Mouse (Mus musculus): Measurements from ENCODE around the gene Mcu. TPM values are rescaled to one million over a fixed set of nuclear protein-coding genes. Genes with fewer than 3 reads are reported as not detected.

The Mcu gene
- total and polyA plus RNA-seq, 3 experiments: 4.9 to 5.7 (median 5.3) TPM

GRCm38 (mm10) chr10:59484318-59484717 lies 132.2 kb downstream of the Mcu start:
- dilution Hi-C loops (cut with MboI; ENCODE audit: extremely low pct_ligation_motif_present, extremely low pct_unique_long_range_greater_than_20kb, low sequenced_read_pairs): no loop called here
- H3K79me2 ChIP-seq (replicated peaks; ENCODE audit: control insufficient read depth, extremely low read depth, insufficient read depth, poor library complexity, severe bottlenecking): no peaks in the 10 kb centered on the region
- H3K9ac ChIP-seq (ENCODE audit: insufficient read depth, low read depth): no peak overlapping the region
- in situ Hi-C loops (cut with MboI; ENCODE audit: low pct_ligation_motif_present, low pct_unique_long_range_greater_than_20kb, low sequenced_read_pairs): loop anchor here (25.0 kb wide), 1 partner anchor 328 kb away; no protein-coding TSS in a partner anchor
- no peaks in the 10 kb centered on the region for H3K36me3 ChIP-seq (replicated peaks in 1 of 2; ENCODE audit: control insufficient read depth in 1 of 2, insufficient read depth in 1 of 2, low read length in 1 of 2)
- no peak overlapping the region for H3K4me2 ChIP-seq (ENCODE audit: insufficient read depth, low read depth, poor library complexity, severe bottlenecking)
- no peaks in the 10 kb centered on the region for H3K27me3 ChIP-seq (replicated peaks)
- H3K4me3 ChIP-seq (replicated peaks in 1 of 3; ENCODE audit: low read depth in 2 of 3, low read length in 2 of 3, poor library complexity in 1 of 3): no peak overlapping the region
- H3K9me3 ChIP-seq (replicated peaks; ENCODE audit: low read length): peaks cover 3% of the 10 kb centered on the region
- no peak for TF ChIP-seq PAX5 (IDR thresholded peaks at IDR 0.05; ENCODE audit: low read length)
- TF ChIP-seq IRF4 (IDR thresholded peaks at IDR 0.05; ENCODE audit: low read depth, low read length): no peak
- TF ChIP-seq ZKSCAN1 (IDR thresholded peaks at IDR 0.05; ENCODE audit: borderline replicate concordance, low read depth, low read length): no peak
- no peak for TF ChIP-seq MAZ (IDR thresholded peaks at IDR 0.05; ENCODE audit: low read depth, low read length)
- TF ChIP-seq BHLHE40 (IDR thresholded peaks at IDR 0.05; ENCODE audit: low read depth, low read length): no peak
- no peak for TF ChIP-seq CTCF (conservative IDR thresholded peaks at IDR 0.05 in 1 of 2, IDR thresholded peaks at IDR 0.05 in 1 of 2; ENCODE audit: low read depth in 2 of 2, low read length in 2 of 2)
- TF ChIP-seq ELF1 (IDR thresholded peaks at IDR 0.05; ENCODE audit: low read depth, low read length): no peak
- no peak for TF ChIP-seq ETS1 (conservative IDR thresholded peaks at IDR 0.05; ENCODE audit: low read depth, low read length)
- no peak for TF ChIP-seq E2F4 (IDR thresholded peaks at IDR 0.05; ENCODE audit: insufficient replicate concordance, low read depth, low read length)
- no peak for TF ChIP-seq KAT2A (IDR thresholded peaks at IDR 0.05; ENCODE audit: insufficient replicate concordance, low read length)
- no peak for TF ChIP-seq JUN (IDR thresholded peaks at IDR 0.05; ENCODE audit: insufficient read depth, low read depth, low read length)
- no peak for TF ChIP-seq HCFC1 (IDR thresholded peaks at IDR 0.05; ENCODE audit: low read depth, low read length)
- no peak for TF ChIP-seq RCOR1 (conservative IDR thresholded peaks at IDR 0.05; ENCODE audit: low read depth, low read length)
- no peak for TF ChIP-seq ZNF384 (IDR thresholded peaks at IDR 0.05; ENCODE audit: low read depth, low read length)
- no peak for TF ChIP-seq NRF1 (IDR thresholded peaks at IDR 0.05; ENCODE audit: low read depth, low read length)
- no peak for TF ChIP-seq POLR2A (IDR thresholded peaks at IDR 0.05; ENCODE audit: low read depth, low read length)
- no peak for TF ChIP-seq CHD2 (IDR thresholded peaks at IDR 0.05; ENCODE audit: low read length)
- no peak for TF ChIP-seq POLR2AphosphoS2 (IDR thresholded peaks at IDR 0.05; ENCODE audit: low read depth, low read length)
- TF ChIP-seq ZC3H11A (IDR thresholded peaks at IDR 0.05; ENCODE audit: low read depth, low read length): no peak
- TF ChIP-seq MEF2A (IDR thresholded peaks at IDR 0.05; ENCODE audit: borderline replicate concordance, low read depth, low read length): no peak
- H3K27ac ChIP-seq (ENCODE audit: insufficient read depth, low read depth): no peak overlapping the region
- no peaks in the 10 kb centered on the region for H3K4me1 ChIP-seq (ENCODE audit: control insufficient read depth in 1 of 2, insufficient read depth in 2 of 2)
- DNase-seq (ENCODE audit: extremely low read depth): no peak

DNA sequence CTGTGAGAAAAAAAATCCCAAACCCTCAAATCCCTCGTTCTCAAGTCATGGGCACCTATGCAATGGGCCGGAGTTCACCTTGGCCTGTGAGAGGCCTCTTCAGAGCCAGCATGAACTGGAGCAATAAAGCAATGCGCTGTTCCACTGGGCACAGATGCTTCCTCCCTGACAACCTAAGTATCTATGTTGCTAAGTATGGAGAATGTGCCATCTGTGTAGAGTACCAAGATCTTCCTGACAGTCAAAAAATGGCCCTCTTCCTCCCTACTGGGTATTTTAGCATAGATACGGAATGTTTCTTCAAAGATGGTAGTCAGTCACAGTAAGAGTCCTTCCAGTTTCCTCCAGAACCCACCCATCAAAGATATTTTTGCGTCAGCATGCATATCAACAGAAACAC lies 135.1 kb downstream of the Mcu start:
- Histone ChIP-seq H3K4me1 (ENCODE audit: control insufficient read depth in 1 of 2, insufficient read depth in 2 of 2) (no peaks in the 10 kb centered on the region), H3K79me2 (replicated peaks; ENCODE audit: control insufficient read depth, extremely low read depth, insufficient read depth, poor library complexity, severe bottlenecking) (no peaks in the 10 kb centered on the region), H3K4me2 (ENCODE audit: insufficient read depth, low read depth, poor library complexity, severe bottlenecking) (no peak overlapping the region), H3K27ac (ENCODE audit: insufficient read depth, low read depth) (no peak overlapping the region), H3K4me3 (replicated peaks in 1 of 3; ENCODE audit: low read depth in 2 of 3, low read length in 2 of 3, poor library complexity in 1 of 3) (no peak overlapping the region), H3K9ac (ENCODE audit: insufficient read depth, low read depth) (no peak overlapping the region), H3K27me3 (replicated peaks) (no peaks in the 10 kb centered on the region), H3K36me3 (replicated peaks in 1 of 2; ENCODE audit: control insufficient read depth in 1 of 2, insufficient read depth in 1 of 2, low read length in 1 of 2) (no peaks in the 10 kb centered on the region), H3K9me3 (replicated peaks; ENCODE audit: low read length) (peaks cover 7% of the 10 kb centered on the region)
- in situ Hi-C loops (cut with MboI; ENCODE audit: low pct_ligation_motif_present, low pct_unique_long_range_greater_than_20kb, low sequenced_read_pairs) (loop anchor here (25.0 kb wide), 1 partner anchor 331 kb away; no protein-coding TSS in a partner anchor), dilution Hi-C loops (cut with MboI; ENCODE audit: extremely low pct_ligation_motif_present, extremely low pct_unique_long_range_greater_than_20kb, low sequenced_read_pairs) (no loop called here)
- no peak for DNase-seq (ENCODE audit: extremely low read depth)
- TF ChIP-seq KAT2A (IDR thresholded peaks at IDR 0.05; ENCODE audit: insufficient replicate concordance, low read length): no peak
